Mouse (Mus musculus) cerebellum, adult 9-10 months (tissue): Measurements from ENCODE around the gene Mrpl10.

Experiments used
- DNase-seq: peaks from one replicate; pipeline ENCODE4 v3.0.0; 2022

The Mrpl10 gene

DNA sequence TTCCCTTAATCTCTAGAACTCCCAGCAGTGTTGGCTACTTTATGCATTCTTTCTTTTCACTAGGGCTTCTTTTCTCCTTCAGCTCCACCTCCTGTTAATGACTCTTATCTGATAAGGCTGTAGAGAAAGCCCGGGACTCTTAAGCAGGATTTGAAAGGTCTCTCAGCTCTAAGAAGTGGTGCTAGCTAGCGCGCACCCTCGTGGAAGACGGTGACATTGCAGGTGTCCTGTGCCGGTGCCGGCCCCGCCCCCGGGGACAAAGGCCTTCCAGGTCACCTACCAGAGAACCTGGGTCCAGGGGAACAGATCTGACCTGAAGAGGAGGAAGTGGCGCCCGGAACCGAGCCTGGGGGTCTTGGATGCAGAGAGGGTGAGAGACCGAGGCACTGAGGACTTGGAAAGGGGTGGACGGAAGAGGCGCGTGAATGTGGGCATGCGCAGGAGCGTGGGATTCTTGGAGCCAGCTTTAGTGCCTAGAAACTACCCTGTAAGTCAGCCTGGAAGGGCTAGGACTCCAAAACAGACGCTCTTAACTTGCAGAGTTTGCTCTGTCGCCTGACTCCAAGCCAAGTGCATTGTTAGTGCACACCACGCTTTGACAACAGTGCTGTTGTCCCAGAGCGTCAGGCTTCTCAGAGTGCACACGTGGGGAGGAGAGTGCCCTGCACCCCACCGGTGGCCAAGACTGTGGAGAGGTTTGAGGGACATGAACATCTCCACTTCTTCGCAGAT lies 11.5 kb upstream of the Mrpl10 start, which contains the start of gene Scrn2:
Scrn2 (plus strand) TSS at position 253 of the 732 bp plus-strand sequence.
- DNase-seq = peak; percentile 87

DNA sequence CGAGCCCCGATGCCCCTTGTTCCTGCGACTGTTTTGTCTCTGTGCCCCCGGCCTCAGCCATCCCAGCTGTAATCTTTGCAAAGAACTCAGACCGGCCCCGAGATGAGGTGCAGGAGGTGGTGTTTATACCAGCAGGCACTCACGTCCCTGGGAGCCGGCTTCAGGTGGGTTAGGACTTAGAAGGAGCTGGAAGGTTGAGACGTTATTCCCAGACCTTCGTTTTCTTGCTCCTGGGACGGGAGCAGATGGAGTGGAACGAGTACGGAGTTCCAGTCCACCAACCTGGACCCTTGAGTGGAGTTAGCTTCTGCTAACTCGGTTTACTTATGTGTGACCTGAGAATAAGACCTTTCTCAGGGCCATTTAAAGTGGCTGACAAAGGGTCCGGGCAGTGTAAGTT lies 10.9 kb upstream of the Mrpl10 start:
- no peak for DNase-seq

DNA sequence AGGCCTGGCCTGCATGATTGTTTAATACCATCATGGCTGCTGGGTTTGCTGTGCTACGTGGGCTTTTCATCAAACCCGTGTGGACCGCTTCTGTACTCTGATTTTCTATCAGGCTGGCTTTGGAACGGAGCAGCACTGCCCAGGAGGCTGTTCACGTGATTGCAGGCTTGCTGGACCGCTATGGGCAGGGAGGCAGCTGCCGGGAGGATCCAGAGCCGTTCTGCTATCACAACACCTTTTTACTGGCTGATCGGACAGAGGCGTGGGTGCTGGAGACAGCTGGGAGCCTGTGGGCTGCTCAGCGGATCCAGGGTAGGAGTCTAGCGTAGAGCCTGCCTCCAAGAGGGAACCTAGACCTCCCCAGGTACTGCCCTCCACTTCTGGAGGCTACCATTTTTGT lies 9.4 kb upstream of the Mrpl10 start:
- no peak for DNase-seq

DNA sequence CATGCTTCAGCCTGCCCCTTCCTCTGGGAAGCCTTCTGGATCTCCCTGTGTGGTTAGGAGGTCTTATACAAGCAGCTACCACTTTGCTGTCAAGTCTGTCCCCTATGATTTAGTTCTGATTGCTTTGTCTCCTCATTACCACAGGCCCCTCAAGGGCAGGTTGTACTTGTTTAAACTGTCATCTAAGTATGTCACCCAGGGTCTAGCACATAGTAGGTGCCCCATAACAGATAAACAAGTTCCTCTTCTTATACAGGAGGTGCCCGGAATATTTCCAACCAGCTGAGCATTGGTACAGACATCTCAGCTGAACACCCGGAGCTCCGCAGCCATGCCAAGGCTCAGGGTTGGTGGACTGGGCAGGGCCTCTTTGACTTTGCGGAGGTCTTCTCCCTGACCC lies 8.9 kb upstream of the Mrpl10 start:
- no peak for DNase-seq

DNA sequence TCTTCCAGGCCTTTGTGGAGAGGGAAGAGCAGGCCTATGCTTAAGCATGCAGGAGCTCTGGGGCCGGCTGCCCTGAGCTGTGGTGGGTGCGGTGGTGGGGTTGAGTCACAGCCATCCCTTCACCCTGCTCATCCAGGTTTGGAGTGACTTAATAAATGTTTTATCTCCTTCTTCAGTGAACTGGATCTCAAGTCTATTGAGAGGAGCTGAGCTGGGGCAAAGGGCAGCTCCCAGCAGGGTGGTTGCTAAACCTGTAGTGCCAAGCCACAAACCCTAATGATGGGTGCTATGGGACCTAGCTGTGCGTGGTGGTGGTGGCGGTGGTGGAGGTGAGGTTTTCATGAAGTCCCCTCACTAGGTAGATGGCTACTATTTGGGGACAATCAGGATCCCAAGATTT lies 7.6 kb upstream of the Mrpl10 start:
- no peak for DNase-seq

DNA sequence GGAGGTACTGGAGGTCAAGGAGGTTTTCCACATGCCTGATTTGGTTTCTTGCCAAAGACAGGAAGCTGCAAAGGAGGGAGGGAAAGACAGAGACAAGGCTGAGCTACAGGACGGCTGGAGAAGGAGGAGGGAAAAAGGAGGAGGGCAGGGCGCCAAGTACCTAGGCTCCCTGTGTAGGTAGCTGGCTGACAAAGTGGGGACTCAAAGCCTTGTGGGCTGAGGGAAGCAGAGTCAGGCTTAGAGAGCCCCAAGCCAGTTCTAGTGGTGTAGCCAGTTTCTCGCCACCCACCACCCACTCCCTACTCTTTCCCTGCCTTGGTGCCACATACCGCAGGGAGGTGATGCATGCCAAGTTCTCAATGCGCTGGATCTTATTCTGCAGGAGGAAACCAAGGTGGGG lies 5.2 kb upstream of the Mrpl10 start:
- no peak for DNase-seq

DNA sequence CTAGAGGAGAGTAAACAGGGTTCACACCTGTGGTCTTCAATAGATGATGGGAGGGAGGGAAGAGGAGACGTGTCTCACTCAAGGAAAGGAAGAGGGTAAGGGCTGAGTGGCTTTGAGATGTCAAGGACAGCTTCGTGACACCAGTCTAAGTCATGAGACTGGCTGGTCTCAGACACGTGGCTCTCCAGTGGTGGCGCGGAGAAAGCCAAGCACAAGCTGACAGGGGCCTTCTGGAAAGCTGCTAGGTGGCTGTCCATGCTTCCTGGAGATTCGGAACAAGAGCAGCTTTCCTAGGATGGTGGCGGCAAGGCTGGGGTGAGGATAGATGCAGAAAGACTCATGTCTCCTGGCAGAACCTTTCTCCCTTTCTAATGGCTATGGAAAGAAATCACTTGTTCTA lies 2.5 kb upstream of the Mrpl10 start:
- no peak for DNase-seq

DNA sequence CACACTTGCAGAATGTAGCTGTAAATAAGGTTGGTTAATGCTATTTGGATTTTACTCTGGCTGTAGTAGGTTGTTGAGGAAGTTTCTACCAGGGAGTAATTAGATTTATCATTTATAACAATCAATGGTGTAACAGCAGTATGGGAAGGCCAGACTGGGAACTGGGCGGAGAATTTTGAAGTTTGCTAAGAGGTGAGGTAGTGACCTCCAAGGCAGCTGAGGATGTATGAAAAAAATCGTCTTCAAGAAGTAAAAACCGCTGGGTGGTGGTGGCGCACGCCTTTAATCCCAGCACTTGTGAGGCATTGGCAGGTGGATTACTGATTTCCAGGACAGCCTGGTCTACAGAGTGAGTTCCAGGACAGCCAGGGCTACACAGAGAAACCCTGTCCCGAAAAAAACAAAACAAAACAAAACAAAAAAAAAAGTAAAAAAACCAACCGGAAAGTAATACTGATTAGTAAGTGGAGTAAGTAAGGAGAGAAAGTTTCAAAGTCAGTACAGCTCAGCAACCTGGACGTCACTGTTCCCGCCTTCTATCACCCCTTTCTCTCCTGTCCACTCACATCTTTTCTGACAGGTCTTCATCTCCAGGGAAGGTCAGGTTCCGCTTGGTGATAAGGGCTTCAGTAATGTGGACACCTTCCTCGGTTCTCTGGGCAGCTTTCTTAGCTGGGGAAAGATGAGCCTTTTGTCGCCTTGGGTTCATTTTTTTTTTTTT lies 899 bp upstream of the Mrpl10 start:
- DNase-seq = no peak

DNA sequence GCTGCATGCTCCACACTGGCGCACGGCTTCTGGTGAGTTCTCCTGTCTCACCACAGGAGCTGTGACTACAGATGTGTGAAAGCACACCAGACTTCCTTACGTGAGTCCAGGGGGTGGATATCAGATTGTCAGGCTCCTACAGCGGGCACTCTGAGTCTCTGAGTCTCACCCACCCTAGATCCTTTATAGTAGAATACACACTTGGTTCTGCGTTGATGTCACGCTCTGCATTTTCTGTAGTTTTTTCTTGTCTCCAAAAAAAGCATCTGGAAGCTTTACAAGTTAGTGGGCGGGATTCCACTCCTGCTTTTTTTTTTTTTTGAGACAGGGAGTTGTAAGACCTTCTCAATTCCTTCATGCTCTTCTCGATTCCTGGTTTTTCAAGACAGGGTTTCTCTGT lies 3.5 kb downstream of the Mrpl10 start:
- no peak for DNase-seq

DNA sequence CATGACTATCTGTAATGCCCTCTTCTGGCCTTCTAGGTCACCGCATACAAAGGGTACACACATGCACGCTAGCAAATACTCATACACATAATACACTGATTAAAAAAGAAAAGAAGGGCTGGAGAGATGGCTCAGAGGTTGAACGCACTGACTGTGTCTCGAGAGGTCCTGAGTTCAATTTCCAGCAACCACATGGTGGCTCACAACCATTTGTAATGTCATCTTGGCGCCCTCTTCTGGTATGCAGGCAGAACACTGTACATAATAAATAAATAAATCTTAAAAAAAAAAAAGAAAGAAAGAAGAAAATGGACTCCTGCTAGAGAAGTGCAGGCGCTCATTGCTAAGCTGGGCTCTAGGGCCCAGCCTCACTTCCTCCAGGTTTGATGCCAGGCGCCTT lies 4.5 kb downstream of the Mrpl10 start:
- DNase-seq = no peak

DNA sequence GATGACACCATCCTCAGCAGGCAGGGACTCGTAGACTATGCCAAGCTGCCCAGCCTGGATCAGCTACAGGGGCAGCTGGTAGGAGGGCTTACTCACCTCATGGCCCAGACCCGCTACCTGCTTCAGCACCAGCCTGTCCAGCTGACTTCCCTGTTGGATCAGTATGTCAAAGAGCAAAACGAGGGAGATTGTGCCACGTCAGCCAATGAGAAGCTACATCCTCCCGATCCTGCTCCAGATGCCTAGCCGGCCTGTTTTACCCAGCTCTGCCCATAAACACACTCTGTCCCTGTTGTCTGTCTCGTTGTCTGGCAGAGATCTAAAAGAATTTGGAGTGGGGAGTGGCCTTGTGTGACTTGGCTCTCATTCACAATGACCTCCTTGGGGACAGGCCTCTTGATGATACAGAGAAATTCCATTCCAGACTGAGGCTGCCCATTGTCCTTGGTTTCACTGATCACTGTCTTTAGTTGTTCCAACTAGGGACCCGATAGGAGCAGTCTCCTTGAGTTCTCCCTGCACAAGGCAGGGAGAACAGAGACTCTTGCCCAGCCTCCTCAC lies 6.8 kb downstream of the Mrpl10 start:
- DNase-seq = no peak

DNA sequence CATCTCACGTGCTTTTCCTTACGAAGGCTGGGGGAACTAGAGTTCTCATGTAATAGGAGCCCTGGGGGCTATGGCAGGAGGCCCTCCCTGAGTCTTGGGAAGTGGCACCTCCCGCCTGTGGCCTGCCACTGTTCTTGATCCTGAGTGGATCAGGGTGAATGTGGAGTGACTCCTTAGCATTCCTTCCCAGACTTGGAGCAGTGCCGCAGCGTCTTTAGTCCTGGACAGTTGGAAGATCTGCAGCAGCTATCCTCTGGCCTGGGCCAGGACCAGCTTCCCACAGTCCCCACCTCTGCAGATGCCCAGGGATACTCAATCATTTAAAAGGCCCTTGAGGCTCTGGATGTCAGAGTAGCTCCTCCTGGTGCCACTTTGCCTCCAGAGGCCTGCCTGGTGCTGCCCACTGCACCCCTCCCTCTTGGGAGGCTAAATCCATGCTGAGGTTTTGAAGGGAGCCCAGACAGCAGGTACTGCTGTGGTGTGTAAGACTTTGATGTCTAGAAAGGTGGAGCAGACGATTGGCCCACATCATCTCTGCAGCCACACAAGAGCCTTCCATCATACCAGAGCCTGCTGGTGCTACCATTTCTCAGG lies 8.2 kb downstream of the Mrpl10 start:
- DNase-seq = no peak

DNA sequence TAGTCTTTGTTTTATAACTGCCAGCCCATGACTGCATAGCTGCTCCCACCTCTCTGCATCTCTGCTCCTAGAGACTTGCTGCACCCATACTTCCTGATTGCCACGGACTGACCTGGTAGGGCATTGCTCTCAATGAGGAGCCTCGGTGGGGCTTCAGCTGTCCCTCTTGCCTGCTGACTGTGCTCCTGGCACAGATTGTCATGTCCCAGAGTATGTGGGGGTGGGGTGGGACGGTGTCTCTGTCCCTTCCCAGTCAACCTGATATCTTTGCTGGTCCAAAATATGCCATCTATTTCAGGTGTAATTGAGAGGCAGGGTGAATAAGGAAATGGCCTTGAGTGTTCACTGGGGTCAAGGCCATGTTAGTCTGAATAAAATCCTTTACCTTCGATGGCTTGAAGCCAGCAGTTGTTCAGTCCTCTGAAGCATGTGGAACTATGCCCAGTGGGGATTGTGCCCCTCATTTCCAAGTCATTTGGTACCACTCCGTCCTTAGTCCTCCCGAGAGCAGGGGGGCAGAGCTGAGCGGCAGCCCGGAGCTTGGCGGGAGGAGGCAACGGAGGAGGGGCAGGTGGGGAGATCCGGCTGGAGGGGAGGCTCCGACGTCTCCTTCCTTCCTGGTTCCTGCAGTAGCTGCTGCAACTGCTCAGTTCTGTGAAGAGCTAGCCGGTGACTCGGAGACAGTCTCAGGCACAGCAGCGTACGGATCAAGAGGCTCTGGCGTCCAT lies 9.0 kb downstream of the Mrpl10 start, which contains the start of gene Osbpl7:
Osbpl7 (plus strand) TSS at position 413 of the 728 bp plus-strand sequence.
- DNase-seq = peak; percentile 72

DNA sequence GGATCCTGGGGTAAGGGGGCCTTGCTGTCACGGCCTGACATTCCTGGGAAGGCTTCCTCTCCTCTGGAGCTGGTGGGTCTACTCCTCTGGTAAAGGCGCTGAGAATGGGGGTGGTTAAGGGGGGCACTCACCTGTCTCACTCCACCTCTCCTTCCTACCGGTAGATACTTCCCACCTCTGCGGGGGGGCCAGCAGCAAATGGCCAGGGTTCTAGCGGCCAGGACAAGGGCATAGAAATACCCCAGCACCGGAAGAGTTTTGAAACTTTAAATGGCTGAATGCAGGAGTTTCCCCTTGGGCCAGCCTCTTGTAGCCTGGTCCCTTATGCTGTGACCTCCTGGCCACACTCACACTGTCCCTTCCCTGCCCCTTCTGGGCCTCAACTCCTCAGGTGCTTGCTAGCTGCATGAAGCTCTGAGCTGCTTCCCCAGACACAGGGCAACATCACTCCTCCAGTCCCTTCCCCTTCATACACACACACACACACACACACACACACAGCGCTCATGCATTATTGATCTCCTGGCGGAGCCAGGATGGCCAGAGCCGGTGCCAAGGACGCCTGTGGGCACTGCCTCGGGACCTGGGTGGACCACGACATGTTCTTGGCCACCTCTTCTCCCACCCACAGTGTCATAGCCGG lies 9.7 kb downstream of the Mrpl10 start:
- no peak for DNase-seq

DNA sequence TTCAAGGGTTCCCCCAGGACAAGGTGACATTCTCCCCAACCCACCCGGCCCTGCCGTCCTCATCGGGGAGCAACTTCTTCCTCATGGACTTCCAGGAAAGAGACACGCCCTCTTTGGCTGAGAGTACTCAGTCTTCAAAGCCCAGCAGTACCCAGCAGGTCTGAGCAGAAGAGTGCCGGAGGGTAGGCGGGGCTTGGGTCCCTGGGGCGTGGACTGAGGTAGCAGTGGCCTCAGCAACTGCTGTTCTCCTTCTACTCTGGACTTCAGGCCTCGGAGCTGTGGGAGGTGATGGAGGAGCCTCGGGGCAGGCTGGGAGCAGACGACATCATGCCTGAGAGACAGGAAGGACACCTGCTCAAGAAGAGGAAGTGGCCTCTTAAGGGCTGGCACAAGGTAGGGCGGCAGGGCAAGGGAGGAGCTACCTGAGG lies 10.9 kb downstream of the Mrpl10 start:
- no peak for DNase-seq

DNA sequence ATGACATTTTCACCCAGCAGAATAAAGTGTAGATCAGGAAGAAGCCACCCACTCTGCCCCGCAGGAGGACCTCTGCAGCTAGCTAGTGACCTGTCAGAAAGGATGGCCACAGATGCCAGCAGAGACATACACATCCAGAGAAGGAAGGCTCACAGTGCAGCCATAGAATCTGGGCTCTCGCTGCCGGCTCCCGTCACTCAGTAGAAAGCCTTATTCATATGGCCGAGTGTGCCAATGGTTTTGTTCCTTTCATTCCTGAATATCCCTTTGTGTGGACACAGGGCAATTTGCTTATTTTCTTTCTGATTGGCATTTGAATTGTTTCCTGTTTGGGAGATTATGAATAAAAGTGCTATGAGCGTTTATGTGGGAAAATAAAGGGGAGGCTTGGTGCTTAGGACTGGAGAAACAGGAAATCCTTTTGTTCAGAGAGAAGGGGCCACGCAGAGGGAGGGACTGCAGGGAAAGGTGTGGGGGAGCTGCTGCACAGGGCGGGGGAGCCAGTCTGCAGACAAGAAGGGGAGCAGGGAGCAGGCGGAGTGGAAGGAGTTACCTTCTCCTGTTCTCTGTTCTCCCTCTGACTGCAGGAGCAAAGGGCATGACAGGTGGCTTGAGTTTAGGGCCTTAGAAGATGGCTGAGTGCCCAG lies 22.0 kb downstream of the Mrpl10 start:
- DNase-seq = no peak

DNA sequence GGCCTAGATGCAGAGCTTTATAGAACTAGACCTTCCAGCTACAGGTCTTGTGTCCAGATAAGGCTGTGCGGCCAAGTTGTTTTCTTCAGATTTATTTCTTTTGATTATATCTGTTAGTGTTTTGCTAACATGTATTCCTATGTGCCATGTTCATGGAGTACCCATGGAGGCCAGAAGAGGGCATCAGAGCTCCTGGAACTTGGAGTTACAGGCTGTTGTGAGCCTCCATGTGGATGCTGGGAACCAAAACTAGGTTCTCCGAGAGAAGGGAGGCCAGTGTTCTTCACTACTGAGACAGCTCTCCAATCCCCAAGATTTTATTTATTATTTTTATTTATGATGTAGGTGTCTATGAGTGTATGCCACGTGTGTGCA lies 22.5 kb downstream of the Mrpl10 start:
- no peak for DNase-seq

DNA sequence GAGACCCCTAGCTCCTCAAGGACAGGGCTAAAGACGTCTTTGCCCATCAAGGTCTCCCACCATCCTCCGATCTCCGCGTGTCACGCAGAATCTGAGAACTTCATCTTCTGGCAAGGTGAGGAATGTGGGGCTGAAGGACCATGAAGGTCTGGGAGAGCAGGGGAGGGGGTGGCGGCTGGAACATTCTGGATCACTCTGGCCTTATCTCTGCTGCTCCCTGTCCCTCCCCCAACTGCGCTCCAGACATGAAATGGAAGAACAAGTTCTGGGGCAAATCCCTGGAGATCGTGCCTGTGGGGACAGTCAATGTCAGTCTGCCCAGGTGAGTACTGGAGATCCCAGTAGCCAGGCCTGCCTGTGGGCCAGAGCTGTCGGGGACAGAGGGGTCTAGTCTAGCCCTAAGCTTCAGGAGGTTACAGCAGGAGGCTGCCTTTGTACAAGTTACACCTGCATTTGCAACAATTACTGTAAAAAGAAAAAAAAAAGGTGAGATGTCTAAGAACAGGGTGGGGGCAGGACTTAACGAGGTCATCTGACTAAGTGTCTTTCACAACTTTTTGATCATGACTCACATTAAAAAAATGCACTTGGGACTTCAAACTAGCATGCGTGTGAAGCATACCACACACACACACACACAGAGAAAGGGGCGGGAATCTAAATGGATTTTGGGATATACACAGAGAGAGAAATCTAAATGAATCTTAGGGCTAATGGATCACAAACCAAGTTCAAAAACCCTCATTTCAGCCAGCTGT lies 24.4 kb downstream of the Mrpl10 start:
- DNase-seq = no peak

DNA sequence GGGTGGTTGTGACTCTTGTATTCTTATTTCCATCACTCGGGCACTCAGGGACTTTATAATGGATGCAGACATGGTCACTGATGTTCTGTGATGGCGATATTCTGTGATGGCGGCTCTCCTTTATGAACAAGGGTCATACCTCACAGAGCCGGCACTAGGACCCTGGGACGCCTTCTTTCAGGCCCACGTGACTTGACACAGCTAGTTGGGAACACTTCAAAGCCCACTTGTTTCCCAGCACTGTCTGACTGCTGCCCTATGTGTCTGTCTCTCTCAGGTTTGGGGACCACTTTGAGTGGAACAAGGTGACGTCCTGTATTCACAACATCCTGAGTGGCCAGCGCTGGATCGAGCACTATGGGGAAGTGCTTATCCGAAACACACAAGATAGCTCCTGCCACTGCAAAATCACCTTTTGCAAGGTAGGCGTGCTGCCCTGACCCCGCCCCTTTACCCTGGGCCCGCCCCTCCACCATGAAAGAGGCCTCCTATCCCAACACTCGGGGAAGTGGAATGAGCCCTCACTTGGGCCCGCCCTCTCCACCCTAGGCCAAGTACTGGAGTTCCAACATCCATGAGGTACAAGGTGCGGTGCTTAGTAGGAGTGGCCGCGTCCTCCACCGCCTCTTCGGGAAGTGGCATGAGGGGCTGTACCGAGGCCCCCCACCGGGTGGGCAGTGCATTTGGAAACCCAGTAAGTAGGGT lies 25.4 kb downstream of the Mrpl10 start:
- DNase-seq = no peak

DNA sequence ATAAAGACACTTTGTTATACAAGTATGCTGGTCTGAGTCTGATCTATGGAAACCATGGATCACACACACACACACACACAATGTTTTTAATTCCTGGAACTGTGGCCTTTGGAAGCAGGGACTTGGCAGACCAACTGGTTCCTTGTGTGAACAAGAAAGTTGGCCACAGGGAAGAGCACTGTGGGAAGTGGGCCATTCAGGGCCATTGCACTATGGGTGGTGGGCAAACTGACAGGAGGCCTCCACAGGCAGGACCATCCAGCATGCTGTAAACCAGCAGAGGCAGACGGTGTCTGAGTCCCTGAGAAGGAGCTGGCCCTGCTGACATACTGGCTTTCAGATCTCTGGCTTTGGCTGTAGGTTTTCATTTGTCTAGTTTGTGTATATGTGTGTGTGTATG lies 28.0 kb downstream of the Mrpl10 start:
- no peak for DNase-seq

DNA sequence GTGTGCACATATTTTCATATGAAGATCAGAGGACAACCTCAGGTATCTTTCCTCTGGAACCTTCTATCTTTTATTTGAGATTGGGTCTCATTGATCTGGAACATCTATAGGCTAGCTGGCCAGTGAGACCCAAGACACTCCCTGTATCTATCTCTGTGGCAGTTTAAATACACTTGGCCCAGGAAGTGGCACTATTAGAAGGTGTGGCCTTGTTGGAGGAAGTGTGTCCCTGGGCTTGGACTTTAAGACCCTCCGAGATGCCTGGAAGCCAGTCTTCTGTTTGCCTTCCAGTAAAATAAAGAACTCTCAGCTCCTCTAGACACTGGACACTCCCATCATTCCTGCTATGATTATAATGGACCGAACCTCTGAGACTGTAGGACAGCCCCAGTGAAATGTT lies 28.4 kb downstream of the Mrpl10 start:
- no peak for DNase-seq
